Mouse (Mus musculus) lung, embryonic 16.5 days (tissue): ENCODE data around the gene Faf1. TPM values are rescaled to one million over a fixed set of nuclear protein-coding genes. Genes with fewer than 3 reads are reported as not detected.

Experiments used
- ATAC-seq: fragments of 200-750 bp; cut with Nextera tagmentation; 2 replicates; pipeline ENCODE4 v1.8.0; 2017; ENCODE audit warnings: low read depth, mild to moderate bottlenecking, moderate library complexity
- H3K27ac ChIP-seq: fragments of 300-500 bp; sonication (generic); 2 replicates; pipeline ENCODE4 v1.5.1; 2014; ENCODE audit warnings: mild to moderate bottlenecking, control low read depth, low read length
- H3K27me3 ChIP-seq: fragments of 300-500 bp; sonication (generic); 2 replicates; pipeline ENCODE4 v1.6.1; 2014; ENCODE audit warnings: low read depth, low read length, mixed read lengths; ENCODE audit not compliant: control insufficient read depth, insufficient read depth
- H3K36me3 ChIP-seq: fragments of 300-500 bp; sonication (generic); 2 replicates; pipeline ENCODE4 v1.6.1; 2014; ENCODE audit warnings: low read length; ENCODE audit not compliant: control insufficient read depth, insufficient read depth
- H3K4me1 ChIP-seq: fragments of 300-500 bp; sonication (generic); replicated peaks from 2 replicates; pipeline ENCODE4 v1.6.1; 2014; ENCODE audit warnings: low read length, mixed read lengths; ENCODE audit not compliant: control insufficient read depth, insufficient read depth
- H3K4me2 ChIP-seq: fragments of 300-500 bp; sonication (generic); 2 replicates; pipeline ENCODE4 v1.6.1; 2014; ENCODE audit warnings: low read depth, low read length, control low read depth
- H3K4me3 ChIP-seq: fragments of 300-500 bp; sonication (generic); 2 replicates; pipeline ENCODE4 v1.5.1; 2014; ENCODE audit warnings: mild to moderate bottlenecking, low read length, control low read depth
- H3K9ac ChIP-seq: fragments of 300-500 bp; sonication (generic); 2 replicates; pipeline ENCODE4 v1.6.1; 2014; ENCODE audit warnings: low read length, control low read depth
- H3K9me3 ChIP-seq: fragments of 300-500 bp; sonication (generic); 2 replicates; pipeline ENCODE4 v1.6.1; 2016; ENCODE audit warnings: low read length; ENCODE audit not compliant: control insufficient read depth
- WGBS: fragments of 180-500 bp; shearing (Covaris S2); extraction: QIAGEN DNeasy Blood & Tissue Kit; methylation state at CpG from one replicate; pipeline ENCODE4 v1.1.7; 2014; 5-methylcytosine and 5-hydroxymethylcytosine counted together
- polyA plus RNA-seq: library from polyadenylated mRNA; unstranded; fragments of >200 nt; fragmentation: Nextera tagmentation; extraction: Ambion mirVana; gene quantifications from 2 replicates; pipeline ENCODE4 v1.2.1, GENCODE M21; 2015

Faf1 gene
- polyA plus RNA-seq, 1 experiment from 2014 or later = 20.9 TPM

GRCm38 (mm10) chr4:109904487-109904886, 228.1 kb downstream of the Faf1 start:
- H3K9ac ChIP-seq = no peak overlapping the region
- no peak for ATAC-seq
- no peaks in the 10 kb centered on the region; the same call in 1 of the 2 replicates for H3K4me1 ChIP-seq
- H3K27ac ChIP-seq = no peak overlapping the region
- H3K4me2 ChIP-seq = no peak overlapping the region
- 94% methylated on average over 3 of the region's 3 CpGs for WGBS
- no peaks in the 10 kb centered on the region for H3K36me3 ChIP-seq
- H3K4me3 ChIP-seq = no peak overlapping the region
- H3K9me3 ChIP-seq = no peaks in the 10 kb centered on the region
- no peaks in the 10 kb centered on the region for H3K27me3 ChIP-seq

- H3K4me2 ChIP-seq = no peak overlapping the region
- H3K27ac ChIP-seq = no peak overlapping the region
- no peaks in the 10 kb centered on the region for H3K27me3 ChIP-seq
- H3K4me1 ChIP-seq = no peaks in the 10 kb centered on the region
- no peak overlapping the region for H3K4me3 ChIP-seq
- no peak for ATAC-seq
- no peaks in the 10 kb centered on the region for H3K9me3 ChIP-seq
- 76% methylated on average over 1 of the region's 1 CpGs for WGBS
- no peaks in the 10 kb centered on the region for H3K36me3 ChIP-seq
- no peak overlapping the region for H3K9ac ChIP-seq
Observed at GRCm38 (mm10) chr4:109929058-109929457, 252.7 kb downstream of the Faf1 start.

- no peaks in the 10 kb centered on the region for H3K36me3 ChIP-seq
- no peaks in the 10 kb centered on the region for H3K9me3 ChIP-seq
- 94% methylated on average over 1 of the region's 1 CpGs for WGBS
- H3K9ac ChIP-seq = no peak overlapping the region
- H3K4me1 ChIP-seq = no peaks in the 10 kb centered on the region
- no peak overlapping the region for H3K27ac ChIP-seq
- no peaks in the 10 kb centered on the region for H3K27me3 ChIP-seq
- no peak for ATAC-seq
- no peak overlapping the region for H3K4me3 ChIP-seq
- H3K4me2 ChIP-seq = no peak overlapping the region
Observed at GRCm38 (mm10) chr4:109930445-109930844, 254.1 kb downstream of the Faf1 start.

GRCm38 (mm10) chr4:109930935-109931334, 254.5 kb downstream of the Faf1 start:
- Histone ChIP-seq H3K27me3 (no peaks in the 10 kb centered on the region), H3K4me1 (no peaks in the 10 kb centered on the region), H3K9me3 (no peaks in the 10 kb centered on the region), H3K27ac (no peak overlapping the region), H3K4me2 (no peak overlapping the region), H3K4me3 (no peak overlapping the region), H3K9ac (no peak overlapping the region), H3K36me3 (no peaks in the 10 kb centered on the region)
- 91% methylated on average over 1 of the region's 1 CpGs for WGBS
- no peak for ATAC-seq

GRCm38 (mm10) chr4:109936557-109936956, 260.2 kb downstream of the Faf1 start:
- no peak for ATAC-seq
- 89% methylated on average over 3 of the region's 3 CpGs for WGBS
- Histone ChIP-seq H3K36me3 (no peaks in the 10 kb centered on the region), H3K4me1 (no peaks in the 10 kb centered on the region), H3K4me3 (no peak overlapping the region), H3K9me3 (no peaks in the 10 kb centered on the region), H3K9ac (no peak overlapping the region), H3K27me3 (no peaks in the 10 kb centered on the region), H3K27ac (no peak overlapping the region), H3K4me2 (no peak overlapping the region)

- no peaks in the 10 kb centered on the region for H3K36me3 ChIP-seq
- H3K4me3 ChIP-seq = no peak overlapping the region
- no peak overlapping the region for H3K4me2 ChIP-seq
- H3K9me3 ChIP-seq = no peaks in the 10 kb centered on the region
- H3K9ac ChIP-seq = no peak overlapping the region
- ATAC-seq = no peak
- no peaks in the 10 kb centered on the region for H3K4me1 ChIP-seq
- no peak overlapping the region for H3K27ac ChIP-seq
- H3K27me3 ChIP-seq = no peaks in the 10 kb centered on the region
Observed at GRCm38 (mm10) chr4:109939291-109939690, 262.9 kb downstream of the Faf1 start.

GRCm38 (mm10) chr4:109945554-109945953, 269.2 kb downstream of the Faf1 start:
- 88% methylated on average over 1 of the region's 1 CpGs for WGBS
- H3K27me3 ChIP-seq = no peaks in the 10 kb centered on the region
- no peaks in the 10 kb centered on the region for H3K4me1 ChIP-seq
- H3K36me3 ChIP-seq = no peaks in the 10 kb centered on the region
- no peak overlapping the region for H3K4me2 ChIP-seq
- no peak overlapping the region for H3K9ac ChIP-seq
- no peak for ATAC-seq
- H3K9me3 ChIP-seq = no peaks in the 10 kb centered on the region
- no peak overlapping the region for H3K4me3 ChIP-seq
- H3K27ac ChIP-seq = no peak overlapping the region

- no peak for ATAC-seq
- no peak overlapping the region for H3K4me3 ChIP-seq
- no peak overlapping the region for H3K9ac ChIP-seq
- H3K36me3 ChIP-seq = no peaks in the 10 kb centered on the region
- H3K9me3 ChIP-seq = no peaks in the 10 kb centered on the region
- 83% methylated on average over 3 of the region's 3 CpGs for WGBS
- no peak overlapping the region for H3K4me2 ChIP-seq
- H3K4me1 ChIP-seq = no peaks in the 10 kb centered on the region
- no peak overlapping the region for H3K27ac ChIP-seq
- H3K27me3 ChIP-seq = no peaks in the 10 kb centered on the region
Observed at GRCm38 (mm10) chr4:109949307-109949706, 272.9 kb downstream of the Faf1 start.

GRCm38 (mm10) chr4:109953509-109953908, 277.1 kb downstream of the Faf1 start:
- Histone ChIP-seq H3K4me3 (no peak overlapping the region), H3K27ac (no peak overlapping the region), H3K4me1 (no peaks in the 10 kb centered on the region), H3K36me3 (no peaks in the 10 kb centered on the region), H3K9me3 (no peaks in the 10 kb centered on the region), H3K27me3 (no peaks in the 10 kb centered on the region), H3K4me2 (no peak overlapping the region), H3K9ac (no peak overlapping the region)
- ATAC-seq = no peak
- WGBS = 76% methylated on average over 1 of the region's 1 CpGs

GRCm38 (mm10) chr4:109960201-109960935, 284.0 kb downstream of the Faf1 start:
- no peak overlapping the region for H3K9ac ChIP-seq
- no peaks in the 10 kb centered on the region for H3K27me3 ChIP-seq
- no peaks in the 10 kb centered on the region for H3K9me3 ChIP-seq
- no peak overlapping the region for H3K4me3 ChIP-seq
- no peaks in the 10 kb centered on the region for H3K4me1 ChIP-seq
- no peak overlapping the region for H3K27ac ChIP-seq
- no peak for ATAC-seq
- WGBS = 50% methylated on average over 5 of the region's 5 CpGs
- H3K4me2 ChIP-seq = no peak overlapping the region
- no peaks in the 10 kb centered on the region for H3K36me3 ChIP-seq
